Mouse (Mus musculus) ES-E14 (cell line): ENCODE data around the gene Agl. TPM values are rescaled to one million over a fixed set of nuclear protein-coding genes. Genes with fewer than 3 reads are reported as not detected.
A peak's percentile ranks its signal among the peaks of the same experiment; 100 is the strongest.

Experiments used
- DNase-seq: peaks from one replicate; pipeline ENCODE4 v3.0.0-alpha.2; 2013; ENCODE audit warnings: low read depth, low spot score
- H3K27ac ChIP-seq: 2 replicates; pipeline ENCODE4 v1.5.1; 2012; ENCODE audit warnings: low read depth, mild to moderate bottlenecking, low read length, moderate library complexity, mixed read lengths; ENCODE audit not compliant: poor library complexity, insufficient read depth, severe bottlenecking
- H3K36me3 ChIP-seq: 2 replicates; pipeline ENCODE4 v1.6.1; 2012; ENCODE audit warnings: mild to moderate bottlenecking, low read length, moderate library complexity, mixed read lengths; ENCODE audit not compliant: control insufficient read depth, poor library complexity, insufficient read depth, severe bottlenecking
- H3K4me1 ChIP-seq, 2 experiments: fragments of 150-350 bp in 1 of 2; sonication (generic) in 1 of 2; 2 replicates each; pipeline ENCODE4 v1.6.1; 2012; ENCODE audit warnings: low read length in 2 of 2, mild to moderate bottlenecking in 1 of 2, mixed read lengths in 1 of 2; ENCODE audit not compliant: control insufficient read depth in 2 of 2, insufficient read depth in 2 of 2, poor library complexity in 1 of 2
- H3K4me3 ChIP-seq, 2 experiments: fragments of 150-350 bp in 1 of 2; sonication (generic) in 1 of 2; 2 replicates each; pipeline ENCODE4 v1.5.1; 2012; ENCODE audit warnings: low read length in 2 of 2, low read depth in 1 of 2, mild to moderate bottlenecking in 1 of 2, mixed read lengths in 1 of 2; ENCODE audit not compliant: insufficient read depth in 1 of 2, poor library complexity in 1 of 2, severe bottlenecking in 1 of 2
- H3K9ac ChIP-seq: 2 replicates; pipeline ENCODE4 v1.6.1; 2012; ENCODE audit warnings: low read depth, mild to moderate bottlenecking, low read length, mixed read lengths; ENCODE audit not compliant: poor library complexity, insufficient read depth, severe bottlenecking
- H3K9me3 ChIP-seq: fragments of 150-350 bp; sonication (generic); 2 replicates; pipeline ENCODE4 v1.6.1; 2012; ENCODE audit warnings: low read depth, mild to moderate bottlenecking, low read length; ENCODE audit not compliant: control insufficient read depth, insufficient read depth
- CHD2 ChIP-seq: IDR thresholded peaks from 2 replicates; pipeline ENCODE4 v1.6.1; 2014; ENCODE audit warnings: mild to moderate bottlenecking, low read depth, low read length, inconsistent platforms
- HCFC1 ChIP-seq: IDR thresholded peaks from 2 replicates; pipeline ENCODE4 v1.6.1; 2012; ENCODE audit warnings: low read length, inconsistent platforms, borderline replicate concordance; ENCODE audit not compliant: insufficient read depth
- MAFK ChIP-seq: IDR thresholded peaks from 2 replicates; pipeline ENCODE4 v1.6.1; 2014; ENCODE audit warnings: mild to moderate bottlenecking, low read depth, low read length, inconsistent platforms; ENCODE audit not compliant: insufficient read depth
- ZC3H11A ChIP-seq: IDR thresholded peaks from 2 replicates; pipeline ENCODE4 v1.6.1; 2012; ENCODE audit warnings: low read depth, mild to moderate bottlenecking, inconsistent platforms, low read length, borderline replicate concordance
- ZNF384 ChIP-seq: IDR thresholded peaks from 2 replicates; pipeline ENCODE4 v1.6.1; 2012; ENCODE audit warnings: low read depth, low read length, inconsistent platforms
- in situ Hi-C, 2 experiments: fragments of 600-800 bp; cut with MboI; formaldehyde crosslinking; loops; one replicate each; pipeline ENCODE4 v1.15.1; 2025; ENCODE audit warnings: low sequenced_read_pairs in 2 of 2, inconsistent platforms in 1 of 2; ENCODE audit not compliant: unreplicated experiment in 2 of 2
- total RNA-seq: library from RNA; depleted of rRNA; stranded (reverse); fragments of 300-350 nt; gene quantifications from 2 replicates; pipeline ENCODE4 v1.2.3, GENCODE M21; 2012

Gene Agl
- total RNA-seq, 1 experiment = 5.6 TPM

GRCm38 (mm10) chr3:116711624-116712435, 96.1 kb downstream of the Agl start:
- TF ChIP-seq ZNF384 (no peak), HCFC1 (peak; percentile 83)
- Histone ChIP-seq H3K4me3 (peak overlapping the region; percentile 96 to 97), H3K36me3 (no peaks in the 10 kb centered on the region), H3K9me3 (no peaks in the 10 kb centered on the region), H3K9ac (peak overlapping the region; percentile 93), H3K27ac (0 out of 2 replicates have a peak overlapping the region, but pooled peaks have one; percentile 9), H3K4me1 (no peaks in the 10 kb centered on the region)
- DNase-seq = no peak
- in situ Hi-C loops = no loop called here

GRCm38 (mm10) chr3:116710941-116711340, 97.0 kb downstream of the Agl start:
- no peak for DNase-seq
- TF ChIP-seq CHD2 (no peak), HCFC1 (no peak), ZNF384 (no peak), ZC3H11A (no peak), MAFK (no peak)
- Histone ChIP-seq H3K27ac (no peak overlapping the region), H3K9me3 (no peaks in the 10 kb centered on the region), H3K4me3 (peak overlapping the region in 1 of 2 experiments; percentile 97; a peak in 3 of 4 replicates), H3K4me1 (no peaks in the 10 kb centered on the region), H3K36me3 (no peaks in the 10 kb centered on the region), H3K9ac (no peak overlapping the region)
- in situ Hi-C loops = no loop called here

- no peak for DNase-seq
- H3K36me3 ChIP-seq = no peaks in the 10 kb centered on the region
- peaks cover 2 to 4% of the 10 kb centered on the region in 2 experiments; a peak in 2 of 4 replicates for H3K4me1 ChIP-seq
- H3K4me3 ChIP-seq = no peak overlapping the region
- in situ Hi-C loops = no loop called here
- no peak overlapping the region for H3K9ac ChIP-seq
- no peaks in the 10 kb centered on the region for H3K9me3 ChIP-seq
- no peak for TF ChIP-seq ZC3H11A
- TF ChIP-seq HCFC1 = no peak
- TF ChIP-seq ZNF384 = no peak
- no peak for TF ChIP-seq MAFK
- no peak for TF ChIP-seq CHD2
- H3K27ac ChIP-seq = no peak overlapping the region
Observed at GRCm38 (mm10) chr3:116705637-116706204, 102.2 kb downstream of the Agl start.

- Histone ChIP-seq H3K9me3 (no peaks in the 10 kb centered on the region), H3K9ac (no peak overlapping the region), H3K27ac (no peak overlapping the region), H3K4me1 (peaks cover 2 to 4% of the 10 kb centered on the region in 2 experiments; a peak in 2 of 4 replicates), H3K36me3 (no peaks in the 10 kb centered on the region), H3K4me3 (no peak overlapping the region)
- no peak for TF ChIP-seq ZC3H11A
- TF ChIP-seq CHD2 = no peak
- TF ChIP-seq ZNF384 = no peak
- no peak for DNase-seq
- in situ Hi-C loops = no loop called here
Observed at GRCm38 (mm10) chr3:116703835-116704234, 104.1 kb downstream of the Agl start.
